Mouse (Mus musculus) midbrain, embryonic 11.5 days (tissue): ENCODE measurements around the gene Tmem143. TPM values are rescaled to one million over a fixed set of nuclear protein-coding genes. Genes with fewer than 3 reads are reported as not detected.

Experiments used
- ATAC-seq: fragments of 200-750 bp; cut with Nextera tagmentation; 2 replicates; pipeline ENCODE4 v1.8.0; 2017; ENCODE audit warnings: moderate TSS enrichment, moderate library complexity; ENCODE audit not compliant: low FRiP score
- DNase-seq: peaks from one replicate; pipeline ENCODE4 v3.0.0; 2015; ENCODE audit warnings: low spot score; ENCODE audit errors: missing footprints
- H3K27ac ChIP-seq: fragments of 300-500 bp; sonication (generic); 2 replicates; pipeline ENCODE4 v1.5.1; 2014; ENCODE audit warnings: low read depth, low read length
- H3K27me3 ChIP-seq: fragments of 300-500 bp; sonication (generic); 2 replicates; pipeline ENCODE4 v1.6.1; 2014; ENCODE audit warnings: mild to moderate bottlenecking, low read length, moderate library complexity, mixed read lengths; ENCODE audit not compliant: control insufficient read depth, insufficient read depth
- H3K36me3 ChIP-seq: fragments of 300-500 bp; sonication (generic); 2 replicates; pipeline ENCODE4 v1.6.1; 2014; ENCODE audit warnings: mild to moderate bottlenecking, low read length, moderate library complexity, mixed read lengths; ENCODE audit not compliant: control insufficient read depth, insufficient read depth
- H3K4me1 ChIP-seq: fragments of 300-500 bp; sonication (generic); 2 replicates; pipeline ENCODE4 v1.6.1; 2014; ENCODE audit warnings: low read length; ENCODE audit not compliant: control insufficient read depth, insufficient read depth
- H3K4me2 ChIP-seq: fragments of 300-500 bp; sonication (generic); 2 replicates; pipeline ENCODE4 v1.6.1; 2014; ENCODE audit warnings: mild to moderate bottlenecking, moderate library complexity
- H3K4me3 ChIP-seq: fragments of 300-500 bp; sonication (generic); 2 replicates; pipeline ENCODE4 v1.5.1; 2014; ENCODE audit warnings: low read depth, low read length
- H3K9ac ChIP-seq: fragments of 300-500 bp; sonication (generic); 2 replicates; pipeline ENCODE4 v1.6.1; 2014; ENCODE audit warnings: low read length
- H3K9me3 ChIP-seq: fragments of 300-500 bp; sonication (generic); 2 replicates; pipeline ENCODE4 v1.6.1; 2016; ENCODE audit warnings: low read length; ENCODE audit not compliant: control insufficient read depth
- WGBS: fragments of 180-500 bp; shearing (Covaris S2); extraction: QIAGEN DNeasy Blood & Tissue Kit; methylation state at CpG from one replicate; pipeline ENCODE4 v1.1.7; 2014; 5-methylcytosine and 5-hydroxymethylcytosine counted together
- polyA plus RNA-seq: library from polyadenylated mRNA; unstranded; fragments of >200 nt; fragmentation: Nextera tagmentation; extraction: Ambion mirVana; gene quantifications from 2 replicates; pipeline ENCODE4 v1.2.1, GENCODE M21; 2014

The Tmem143 gene
- polyA plus RNA-seq, 1 experiment from 2014 or later, result 3.0 TPM

- H3K27me3 ChIP-seq, result no peaks in the 10 kb centered on the region
- no peak overlapping the region for H3K9ac ChIP-seq
- no peak overlapping the region for H3K4me3 ChIP-seq
- 83% methylated on average over 12 of the region's 12 CpGs for WGBS
- no peaks in the 10 kb centered on the region for H3K9me3 ChIP-seq
- H3K4me1 ChIP-seq, result peaks cover 5% of the 10 kb centered on the region; the same call in 1 of the 2 replicates
- H3K27ac ChIP-seq, result no peak overlapping the region
- H3K36me3 ChIP-seq, result no peaks in the 10 kb centered on the region
- ATAC-seq (no peak), DNase-seq (no peak)
- H3K4me2 ChIP-seq, result no peak overlapping the region
These were observed 5.8 kb downstream of the Tmem143 start for GRCm38 (mm10) chr7:45902481-45903002.

DNA sequence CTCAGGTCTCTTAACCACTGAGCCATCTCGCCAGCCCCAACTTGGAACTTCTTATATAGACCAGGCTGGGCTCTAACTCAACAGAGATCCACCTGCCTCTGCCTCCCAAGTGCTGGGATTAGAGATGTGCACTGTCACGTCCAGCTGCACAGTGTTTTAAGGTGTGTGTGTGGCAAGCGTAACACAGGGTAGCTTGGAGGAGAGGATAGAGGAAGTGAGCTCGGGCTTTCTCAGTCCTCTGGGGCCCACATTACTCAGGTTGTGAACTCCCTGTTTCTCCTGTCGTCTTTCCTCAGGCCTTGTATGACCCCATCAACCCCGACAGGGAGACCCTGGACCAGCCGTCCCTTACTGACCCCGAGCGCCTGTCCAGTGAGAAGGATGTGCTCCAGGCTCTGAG, 9.9 kb downstream of the Tmem143 start:
- Histone ChIP-seq H3K27me3 (no peaks in the 10 kb centered on the region), H3K36me3 (peaks cover 8% of the 10 kb centered on the region), H3K4me3 (no peak overlapping the region), H3K9me3 (no peaks in the 10 kb centered on the region), H3K4me2 (no peak overlapping the region), H3K27ac (no peak overlapping the region), H3K9ac (no peak overlapping the region), H3K4me1 (no peaks in the 10 kb centered on the region)
- DNase-seq, result no peak
- 86% methylated on average over 9 of the region's 9 CpGs for WGBS
- no peak for ATAC-seq

GRCm38 (mm10) chr7:45908384-45908783, 11.6 kb downstream of the Tmem143 start:
- Histone ChIP-seq H3K27me3 (no peaks in the 10 kb centered on the region), H3K36me3 (peaks cover 8% of the 10 kb centered on the region), H3K9me3 (no peaks in the 10 kb centered on the region), H3K4me2 (no peak overlapping the region), H3K4me3 (no peak overlapping the region), H3K27ac (no peak overlapping the region), H3K4me1 (no peaks in the 10 kb centered on the region), H3K9ac (no peak overlapping the region)
- DNase-seq (no peak), ATAC-seq (no peak)

DNA sequence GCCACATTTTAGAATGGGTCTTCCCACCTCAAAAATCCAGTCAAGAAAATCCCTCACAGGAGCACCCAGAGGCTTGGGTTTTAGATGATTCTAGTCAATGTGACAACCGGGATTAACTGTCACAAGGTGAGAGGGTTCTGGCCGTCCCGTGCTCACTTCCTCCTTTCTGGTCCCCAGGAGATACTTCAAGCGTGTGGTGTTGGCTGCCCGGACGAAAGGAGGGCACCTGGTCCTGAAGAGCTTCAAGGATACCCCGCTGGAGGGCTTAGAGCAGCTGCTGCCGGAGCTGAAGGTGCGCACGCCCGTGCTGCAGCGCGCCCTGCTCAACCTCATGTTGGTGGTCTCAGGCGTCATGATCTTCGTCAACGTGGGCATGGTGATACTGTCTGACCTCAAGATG, 12.4 kb downstream of the Tmem143 start:
- Histone ChIP-seq H3K4me3 (no peak overlapping the region), H3K9ac (no peak overlapping the region), H3K4me1 (no peaks in the 10 kb centered on the region), H3K4me2 (no peak overlapping the region), H3K27me3 (no peaks in the 10 kb centered on the region), H3K36me3 (peaks cover 8% of the 10 kb centered on the region), H3K27ac (no peak overlapping the region), H3K9me3 (no peaks in the 10 kb centered on the region)
- ATAC-seq (no peak), DNase-seq (no peak)
- 93% methylated on average over 16 of the region's 16 CpGs for WGBS

- Histone ChIP-seq H3K27me3 (no peaks in the 10 kb centered on the region), H3K4me2 (no peak overlapping the region), H3K9ac (no peak overlapping the region), H3K36me3 (peaks cover 8% of the 10 kb centered on the region), H3K4me1 (peaks cover 13% of the 10 kb centered on the region), H3K9me3 (no peaks in the 10 kb centered on the region), H3K27ac (no peak overlapping the region), H3K4me3 (no peak overlapping the region)
- 90% methylated on average over 6 of the region's 6 CpGs for WGBS
- DNase-seq (no peak), ATAC-seq (no peak)
These were observed 17.3 kb downstream of the Tmem143 start for GRCm38 (mm10) chr7:45914067-45914466.

- Histone ChIP-seq H3K4me1 (peaks cover 13% of the 10 kb centered on the region), H3K4me3 (no peak overlapping the region), H3K27me3 (no peaks in the 10 kb centered on the region), H3K9ac (no peak overlapping the region), H3K36me3 (peaks cover 2% of the 10 kb centered on the region; the same call in 1 of the 2 replicates), H3K4me2 (no peak overlapping the region), H3K27ac (no peak overlapping the region), H3K9me3 (no peaks in the 10 kb centered on the region)
- 88% methylated on average over 5 of the region's 5 CpGs for whole genome bisulfite sequencing
- DNase-seq (no peak), ATAC-seq (no peak)
These were observed 18.3 kb downstream of the Tmem143 start for GRCm38 (mm10) chr7:45915011-45915410.

DNA sequence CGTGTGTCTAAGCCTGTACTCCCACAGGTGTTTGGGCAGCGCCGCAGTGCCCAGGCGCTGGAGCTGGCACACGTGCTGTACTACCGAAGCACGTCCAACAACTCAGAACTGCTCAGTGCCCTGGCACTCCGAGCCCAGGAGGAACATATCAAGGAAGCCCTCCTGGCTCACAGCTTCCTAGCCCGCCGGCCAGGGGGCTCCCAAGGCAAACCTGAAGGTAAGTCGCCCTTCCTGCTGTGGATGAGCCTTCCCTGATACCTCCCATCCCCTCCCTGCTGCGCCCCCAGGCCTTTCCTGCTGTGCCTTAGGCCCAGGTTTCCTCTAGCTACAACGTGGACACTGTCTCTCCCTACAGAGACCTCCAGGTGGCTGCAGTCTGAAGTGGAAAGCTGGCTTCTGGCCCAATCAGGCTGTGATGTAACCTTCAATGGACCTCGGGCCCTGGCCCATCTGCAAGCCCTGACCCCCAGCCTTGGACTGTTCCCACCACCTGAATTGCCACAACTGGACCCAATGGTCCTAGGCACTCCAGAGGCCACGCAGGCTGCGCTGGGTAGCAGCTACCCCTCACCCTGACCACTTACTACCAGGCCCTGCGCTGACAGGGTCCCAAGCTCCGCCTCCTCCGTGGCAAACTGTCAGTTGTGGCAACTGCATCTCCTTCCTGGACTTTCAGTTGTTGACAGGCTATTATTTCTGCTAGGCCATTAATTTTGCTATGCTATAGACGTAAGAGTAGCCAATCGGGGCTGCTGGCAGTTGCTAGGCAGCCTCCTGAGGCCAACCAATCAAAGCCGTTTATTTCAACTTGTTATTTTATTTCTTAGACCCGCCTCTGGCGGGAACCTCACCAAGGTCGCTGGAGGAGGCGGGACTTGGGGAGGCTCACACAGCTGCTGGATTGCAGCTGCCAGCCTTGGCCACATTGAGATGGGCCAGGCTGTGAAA, 19.6 kb downstream of the Tmem143 start:
- Histone ChIP-seq H3K4me1 (peaks cover 13% of the 10 kb centered on the region), H3K27me3 (no peaks in the 10 kb centered on the region), H3K9me3 (no peaks in the 10 kb centered on the region), H3K4me2 (peak overlapping the region; percentile 26), H3K4me3 (peak overlapping the region; percentile 1; the same call in 1 of the 2 replicates), H3K36me3 (no peaks in the 10 kb centered on the region), H3K9ac (peak overlapping the region; percentile 49), H3K27ac (no peak overlapping the region)
- DNase-seq (peak; percentile 90), ATAC-seq (peak; percentile 76)
- 42% methylated on average over 26 of the region's 26 CpGs for WGBS

- no peak for DNase-seq
- no peaks in the 10 kb centered on the region for H3K36me3 ChIP-seq
- H3K4me3 ChIP-seq, result peak overlapping the region; percentile 1; the same call in 1 of the 2 replicates
- H3K4me1 ChIP-seq, result peaks cover 13% of the 10 kb centered on the region
- H3K9ac ChIP-seq, result peak overlapping the region; percentile 49
- H3K27ac ChIP-seq, result no peak overlapping the region
- peak overlapping the region; percentile 26 for H3K4me2 ChIP-seq
- 0 out of 2 replicates have a peak, but pooled peaks have one; percentile 5 for ATAC-seq
- WGBS, result 44% methylated on average over 13 of the region's 13 CpGs
- H3K27me3 ChIP-seq, result no peaks in the 10 kb centered on the region
- no peaks in the 10 kb centered on the region for H3K9me3 ChIP-seq
These were observed 20.4 kb downstream of the Tmem143 start for GRCm38 (mm10) chr7:45917004-45917704.

DNA sequence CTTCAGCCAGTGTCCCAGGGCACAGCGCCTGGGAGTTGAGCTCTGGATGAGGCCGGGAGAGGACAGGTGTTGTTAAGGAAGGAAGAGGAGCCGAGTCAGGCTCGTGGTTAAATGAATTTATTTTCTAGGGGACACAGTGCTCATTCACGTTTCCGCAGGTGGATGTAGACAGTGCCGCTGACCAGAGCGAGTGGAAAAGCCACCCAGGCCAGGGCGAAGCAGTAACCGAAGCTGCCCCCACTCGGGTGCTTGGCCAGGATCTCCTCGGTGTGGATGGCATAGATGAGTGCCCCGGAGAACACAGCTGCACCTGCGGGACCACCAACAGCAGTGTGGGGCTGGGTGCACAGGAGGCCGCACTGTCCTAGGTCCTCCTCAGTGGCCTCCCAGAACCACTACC, 21.2 kb downstream of the Tmem143 start:
- no peaks in the 10 kb centered on the region for H3K9me3 ChIP-seq
- DNase-seq (no peak), ATAC-seq (no peak)
- no peak overlapping the region for H3K4me3 ChIP-seq
- 88% methylated on average over 15 of the region's 15 CpGs for WGBS
- peaks cover 18% of the 10 kb centered on the region for H3K4me1 ChIP-seq
- no peaks in the 10 kb centered on the region for H3K27me3 ChIP-seq
- H3K36me3 ChIP-seq, result no peaks in the 10 kb centered on the region
- H3K27ac ChIP-seq, result no peak overlapping the region
- H3K4me2 ChIP-seq, result no peak overlapping the region
- H3K9ac ChIP-seq, result no peak overlapping the region
